Mouse (Mus musculus) heart, embryonic 12.5 days (tissue): ENCODE data around the gene Kap. TPM values are rescaled to one million over a fixed set of nuclear protein-coding genes. Genes with fewer than 3 reads are reported as not detected.

Experiments
- ATAC-seq: fragments of 200-750 bp; cut with Nextera tagmentation; 2 replicates; pipeline ENCODE4 v1.8.0; 2017; ENCODE audit warnings: moderate TSS enrichment, moderate library complexity; ENCODE audit not compliant: insufficient number of reproducible peaks, low FRiP score
- H3K27ac ChIP-seq: fragments of 300-500 bp; sonication (generic); 2 replicates; pipeline ENCODE4 v1.5.1; 2016; ENCODE audit warnings: mild to moderate bottlenecking, moderate library complexity; ENCODE audit not compliant: poor library complexity, severe bottlenecking
- H3K27me3 ChIP-seq: fragments of 300-500 bp; sonication (generic); replicated peaks from 2 replicates; pipeline ENCODE4 v1.6.1; 2016; ENCODE audit warnings: mild to moderate bottlenecking, moderate library complexity
- H3K36me3 ChIP-seq: fragments of 300-500 bp; sonication (generic); 2 replicates; pipeline ENCODE4 v1.6.1; 2016; ENCODE audit warnings: mild to moderate bottlenecking, moderate library complexity
- H3K4me1 ChIP-seq: fragments of 300-500 bp; sonication (generic); replicated peaks from 2 replicates; pipeline ENCODE4 v1.6.1; 2016; ENCODE audit warnings: mild to moderate bottlenecking
- H3K4me2 ChIP-seq: fragments of 300-500 bp; sonication (generic); 2 replicates; pipeline ENCODE4 v1.6.1; 2016; ENCODE audit warnings: mild to moderate bottlenecking, moderate library complexity
- H3K4me3 ChIP-seq: fragments of 300-500 bp; sonication (generic); 2 replicates; pipeline ENCODE4 v1.5.1; 2016; ENCODE audit warnings: mild to moderate bottlenecking
- H3K9ac ChIP-seq: fragments of 300-500 bp; sonication (generic); 2 replicates; pipeline ENCODE4 v1.6.1; 2016; ENCODE audit warnings: mild to moderate bottlenecking, moderate library complexity
- H3K9me3 ChIP-seq: fragments of 300-500 bp; sonication (generic); replicated peaks from 2 replicates; pipeline ENCODE4 v1.6.1; 2016; ENCODE audit warnings: mild to moderate bottlenecking, moderate library complexity
- WGBS: fragments of 180-500 bp; shearing (Covaris S2); methylation state at CpG from one replicate; pipeline ENCODE4 v1.1.7; 2016; 5-methylcytosine and 5-hydroxymethylcytosine counted together
- polyA plus RNA-seq: library from polyadenylated mRNA; unstranded; fragments of >200 nt; fragmentation: Nextera tagmentation; extraction: Ambion mirVana; gene quantifications from 2 replicates; pipeline ENCODE4 v1.2.1, GENCODE M21; 2016

Kap gene
- polyA plus RNA-seq, 1 experiment from 2014 or later = not detected

GRCm38 (mm10) chr6:133812342-133812741 lies 41.2 kb downstream of the Kap start:
- no peak for ATAC-seq
- 56% methylated on average over 1 of the region's 1 CpGs for WGBS

More at GRCm38 (mm10) chr6:133812342-133812741, 41.2 kb downstream of the Kap start:
- H3K9me3 ChIP-seq = no peaks in the 10 kb centered on the region
- H3K27me3 ChIP-seq = no peaks in the 10 kb centered on the region
- H3K4me3 ChIP-seq = no peak overlapping the region
- H3K9ac ChIP-seq = no peak overlapping the region
- H3K27ac ChIP-seq = no peak overlapping the region
- H3K4me2 ChIP-seq = no peak overlapping the region
- H3K36me3 ChIP-seq = no peaks in the 10 kb centered on the region
- no peaks in the 10 kb centered on the region for H3K4me1 ChIP-seq

Other genes with a start within 250 kb of the Kap start
- gene Etv6, start 181.9 kb upstream of the Kap start, polyA plus RNA-seq = 19.9 and 20.9 TPM in 2 replicates